Comparison of ENCODE assay signal across 32 mouse cellular contexts in genomic region chr4:142503761-142504160, GRCm38 (mm10).
"Had no signal": no experiment of that assay in that cellular context is flagged by ENCODE, and none has a peak within 500 bp of the region (broad histone marks: within the 10 kb centered on the region; RNA-seq: fewer than 3 reads in every experiment).

No protein-coding gene starts in this region.

- ATAC-seq: hindbrain, embryonic 16.5 days; hindbrain, postnatal 0 days; inflammation-experienced regulatory T-cells, adult 6 months; intestine, embryonic 15.5 days; intestine, embryonic 16.5 days; intestine, postnatal 0 days had no signal

- H3K36me3 ChIP-seq: heart, embryonic 10.5 days; heart, embryonic 12.5 days; heart, embryonic 13.5 days; heart, embryonic 15.5 days; hindbrain, embryonic 10.5 days; hindbrain, embryonic 12.5 days; hindbrain, embryonic 13.5 days; hindbrain, embryonic 15.5 days; intestine, embryonic 15.5 days; kidney, embryonic 15.5 days had no signal

- H3K27me3 ChIP-seq: hindbrain, embryonic 12.5 days; hindbrain, embryonic 13.5 days; hindbrain, embryonic 15.5 days; intestine, embryonic 15.5 days; kidney, embryonic 15.5 days had no signal

- H3K4me3 ChIP-seq: heart, embryonic 10.5 days; heart, embryonic 12.5 days; heart, embryonic 13.5 days; heart, embryonic 15.5 days; hindbrain, embryonic 10.5 days; hindbrain, embryonic 12.5 days; hindbrain, embryonic 13.5 days; hindbrain, embryonic 15.5 days; intestine, embryonic 15.5 days; kidney, embryonic 15.5 days; layer of hippocampus, adult 2 months had no signal

- H3K4me1 ChIP-seq: heart, embryonic 10.5 days; heart, embryonic 12.5 days; heart, embryonic 13.5 days; heart, embryonic 15.5 days; intestine, embryonic 15.5 days; kidney, embryonic 15.5 days had no signal

- DNase-seq: heart, postnatal 10 days; heart, postnatal 14 days; heart, postnatal 36 days; heart, postnatal 4 days; kidney, adult 11 months; kidney, adult 18-20 months; kidney, adult 2 months; kidney, adult 8-10 months; kidney, adult 9 months; kidney, postnatal 10 days; kidney, postnatal 14 days; kidney, postnatal 25 days; kidney, postnatal 36 days; kidney, postnatal 4 days; layer of hippocampus, adult 9-11 months; layer of hippocampus, postnatal 36 days had no signal

- H3K9me3 ChIP-seq: heart, embryonic 10.5 days; heart, embryonic 12.5 days; heart, embryonic 13.5 days; heart, embryonic 15.5 days; hindbrain, embryonic 10.5 days; hindbrain, embryonic 12.5 days; hindbrain, embryonic 13.5 days; hindbrain, embryonic 15.5 days; intestine, embryonic 15.5 days; kidney, embryonic 15.5 days had no signal
